Mouse (Mus musculus): Measurements from ENCODE around the gene Nup210.

DNA sequence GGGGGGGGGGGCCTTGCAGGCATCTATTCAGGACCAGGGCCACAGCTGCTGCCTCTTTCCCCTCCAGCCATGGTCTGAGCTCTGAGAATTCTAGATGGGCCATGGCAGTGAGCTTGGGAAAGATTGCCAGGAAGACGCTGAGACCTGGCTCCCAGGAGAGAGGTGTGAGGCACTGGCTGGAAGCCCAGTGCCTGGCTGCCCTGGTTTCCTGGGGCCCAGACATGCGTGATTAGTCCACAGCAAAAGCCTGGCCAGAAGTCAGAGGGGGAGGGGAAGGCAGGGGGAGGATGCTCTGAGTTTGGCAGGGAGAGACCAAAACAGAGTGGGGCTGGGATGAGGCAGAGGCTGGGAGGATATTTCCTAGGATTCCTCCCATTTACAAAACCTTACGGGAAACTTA, 43.8 kb upstream of the Nup210 start:
- no peak for TF ChIP-seq MAX (IDR thresholded peaks at IDR 0.05; ENCODE audit: low read length)
- no peak for TF ChIP-seq CTCF (IDR thresholded peaks at IDR 0.05 in 2 of 3, conservative IDR thresholded peaks at IDR 0.05 in 1 of 3; ENCODE audit: control insufficient read depth in 1 of 3, insufficient read depth in 1 of 3, low read depth in 2 of 3, low read length in 3 of 3, poor library complexity in 1 of 3, severe bottlenecking in 1 of 3)
- TF ChIP-seq HCFC1 (IDR thresholded peaks at IDR 0.05; ENCODE audit: low read depth, low read length): no peak
- no peak for TF ChIP-seq ETS1 (IDR thresholded peaks at IDR 0.05; ENCODE audit: low read depth, low read length)
- TF ChIP-seq NELFE (IDR thresholded peaks at IDR 0.05; ENCODE audit: low read depth, low read length): no peak
- TF ChIP-seq NRF1 (IDR thresholded peaks at IDR 0.05; ENCODE audit: insufficient read depth, low read depth, low read length, poor library complexity, severe bottlenecking): no peak
- TF ChIP-seq ZNF384 (IDR thresholded peaks at IDR 0.05; ENCODE audit: low read depth, low read length): no peak
- no peak for TF ChIP-seq ZC3H11A (IDR thresholded peaks at IDR 0.05; ENCODE audit: low read depth, low read length)
- TF ChIP-seq RAD21 (IDR thresholded peaks at IDR 0.05; ENCODE audit: low read depth, low read length): no peak
- no peak for TF ChIP-seq MAZ (IDR thresholded peaks at IDR 0.05; ENCODE audit: low read depth, low read length)
- no peak for TF ChIP-seq POLR2A (IDR thresholded peaks at IDR 0.05; ENCODE audit: control insufficient read depth in 1 of 2, insufficient read depth in 1 of 2, low read depth in 1 of 2, low read length in 2 of 2, poor library complexity in 1 of 2)
- no peak for TF ChIP-seq E2F4 (IDR thresholded peaks at IDR 0.05; ENCODE audit: borderline replicate concordance, low read depth, low read length)
